Mouse (Mus musculus) NIH3T3 (cell line): ENCODE measurements around the gene Etnk2.

Source experiments
- DNase-seq: peaks from one replicate; pipeline ENCODE4 v3.0.0-alpha.2; 2012; ENCODE audit warnings: low read depth

Gene Etnk2

DNA sequence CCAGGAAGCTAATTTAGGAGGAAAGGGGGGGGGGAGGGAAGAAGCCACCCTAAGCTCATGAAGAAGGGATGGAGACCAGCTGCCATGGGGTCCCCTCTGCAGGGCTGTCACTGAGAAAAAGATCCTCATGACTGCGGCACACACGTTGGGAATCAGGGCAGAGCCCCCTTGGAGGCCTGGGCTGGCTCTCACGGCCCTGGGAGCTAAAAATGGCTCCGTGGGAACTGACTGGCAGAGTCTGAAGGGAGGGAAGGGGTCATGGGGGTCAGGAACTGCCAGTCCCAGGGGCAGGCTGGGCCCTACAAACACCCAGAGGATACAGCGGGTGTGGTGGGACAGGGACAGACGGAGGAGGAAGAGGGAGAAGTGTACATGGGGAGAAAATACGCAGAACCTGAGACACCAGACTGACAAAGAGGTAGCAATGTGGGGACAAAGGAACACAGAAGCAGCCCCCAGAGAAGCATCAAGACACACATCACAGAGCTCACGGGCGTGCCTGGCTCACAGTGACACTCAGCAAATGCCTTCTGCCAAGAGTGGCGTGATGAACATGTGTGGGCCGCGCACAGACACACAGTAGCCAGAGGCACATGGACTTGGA lies 19.3 kb downstream of the Etnk2 start:
- no peak for DNase-seq

DNA sequence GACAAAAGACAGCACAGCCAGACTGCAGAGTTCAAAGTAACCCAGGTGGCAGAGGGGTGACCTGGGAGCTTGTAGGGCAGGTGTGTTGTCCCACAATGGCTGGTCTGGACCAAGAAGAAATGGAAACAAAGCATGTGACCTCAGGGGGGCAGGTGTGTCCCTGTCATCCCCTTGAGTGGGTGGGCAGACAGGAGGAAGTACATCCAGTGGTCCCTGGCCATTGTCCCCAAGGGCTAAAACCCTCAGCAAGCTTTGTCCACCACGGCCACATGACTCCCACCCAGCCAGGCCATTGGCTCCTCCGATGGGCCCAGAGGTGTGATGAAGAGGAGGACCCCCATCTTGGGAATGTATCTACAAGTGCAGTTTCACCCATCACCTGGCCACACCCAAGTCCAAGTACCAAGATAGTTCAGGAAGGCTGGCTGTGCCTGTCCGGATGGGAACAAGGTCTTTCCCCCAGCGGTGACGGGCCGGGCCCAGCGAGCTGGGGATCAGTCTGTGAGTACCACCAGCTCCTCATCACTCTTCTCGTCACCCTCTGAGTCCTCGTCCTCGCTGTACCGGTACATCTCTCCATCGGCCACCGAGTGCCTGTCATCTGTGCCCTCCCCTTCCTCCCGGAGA lies 19.9 kb downstream of the Etnk2 start:
- DNase-seq, result no peak

DNA sequence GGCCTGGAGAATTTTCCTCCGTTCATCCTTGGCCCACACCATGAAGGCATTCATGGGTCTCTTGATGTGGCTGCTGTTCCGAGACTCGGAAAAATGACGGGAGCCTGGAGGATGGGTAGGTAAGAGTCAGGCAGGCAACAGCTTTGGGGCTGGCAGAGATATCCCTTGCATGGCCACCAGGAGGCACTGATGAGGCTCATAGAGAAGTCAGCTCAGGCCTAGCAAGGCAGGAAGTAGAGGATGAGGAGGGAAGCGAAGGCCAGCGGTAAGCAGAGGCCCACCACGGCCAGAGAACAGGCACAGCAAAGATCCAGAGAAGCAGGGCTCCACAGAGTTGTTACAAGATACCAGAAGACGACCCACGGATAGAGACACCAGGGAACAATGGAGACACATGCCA lies 22.1 kb downstream of the Etnk2 start:
- peak; percentile 70 for DNase-seq

DNA sequence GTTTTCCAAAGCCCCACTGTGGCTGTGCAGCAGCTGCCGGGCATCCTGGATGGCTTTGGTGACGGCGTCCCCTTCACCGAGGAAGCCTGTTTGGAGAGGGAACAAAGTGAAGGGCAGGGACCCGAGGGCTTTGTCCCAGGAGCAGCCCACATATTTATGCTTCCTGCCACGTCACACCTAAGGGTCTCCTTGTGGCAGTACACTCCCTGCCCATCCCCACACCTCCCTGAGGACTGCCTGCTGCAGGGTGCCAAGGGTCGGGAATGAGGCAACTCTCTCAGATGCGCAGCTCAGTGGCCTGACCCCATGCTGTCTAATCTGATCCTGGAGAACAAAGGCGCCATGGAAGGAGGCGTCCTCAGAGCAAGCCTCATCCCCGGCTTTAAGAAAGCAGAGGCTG lies 22.8 kb downstream of the Etnk2 start:
- no peak for DNase-seq

DNA sequence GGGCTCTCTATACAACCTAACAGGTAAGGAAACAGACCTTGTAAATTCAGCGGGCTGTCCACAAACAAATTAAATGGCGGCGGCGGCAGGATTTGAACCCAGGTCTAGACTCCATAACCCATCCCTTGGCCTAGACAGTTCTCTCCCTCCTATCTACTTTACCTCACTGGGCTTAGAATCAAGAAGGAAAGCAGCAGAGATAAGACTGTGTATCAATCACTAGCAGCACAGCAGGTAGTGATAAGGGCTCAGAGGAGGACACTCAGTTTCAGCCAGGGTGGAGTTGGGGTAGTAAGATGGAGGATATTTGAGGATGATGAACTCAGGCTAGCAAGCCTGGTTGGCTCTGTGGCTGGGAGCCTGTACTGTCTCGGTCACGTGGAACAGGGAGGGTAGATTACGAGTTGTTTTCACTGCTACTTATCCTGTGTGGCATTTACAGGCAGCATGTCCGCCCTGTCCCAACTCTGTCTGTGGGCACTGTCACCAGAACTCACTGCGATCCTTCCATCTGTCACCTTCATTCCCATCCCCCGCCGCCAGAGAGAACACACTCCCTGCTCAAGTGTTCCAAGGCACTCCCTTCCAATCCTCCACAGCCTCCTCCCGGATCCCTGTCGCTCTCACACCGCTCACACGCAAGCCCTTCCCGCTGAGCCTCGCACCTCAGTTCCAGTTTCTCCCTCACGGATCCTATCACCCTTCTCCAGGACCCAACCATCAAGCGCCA lies 24.3 kb downstream of the Etnk2 start:
- DNase-seq, result no peak

DNA sequence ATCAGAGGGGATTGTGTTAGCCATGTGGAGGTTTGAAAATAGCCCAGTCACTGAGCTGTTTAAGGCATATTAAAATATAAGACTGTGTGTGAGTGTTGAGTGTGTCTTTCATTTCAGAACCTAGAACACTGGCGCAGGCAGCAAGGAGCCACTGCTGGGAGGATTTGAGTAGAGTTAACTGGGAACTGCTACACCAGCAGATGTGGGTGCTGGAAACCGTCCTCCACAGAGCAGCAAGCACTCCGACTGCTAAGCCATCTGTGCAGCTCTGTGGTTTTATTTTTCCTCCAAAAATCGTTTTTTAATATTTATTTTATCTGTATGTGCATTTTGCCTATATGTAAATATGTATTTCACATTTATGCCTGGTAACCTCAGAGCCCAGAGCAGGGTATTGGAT lies 31.3 kb downstream of the Etnk2 start:
- no peak for DNase-seq

DNA sequence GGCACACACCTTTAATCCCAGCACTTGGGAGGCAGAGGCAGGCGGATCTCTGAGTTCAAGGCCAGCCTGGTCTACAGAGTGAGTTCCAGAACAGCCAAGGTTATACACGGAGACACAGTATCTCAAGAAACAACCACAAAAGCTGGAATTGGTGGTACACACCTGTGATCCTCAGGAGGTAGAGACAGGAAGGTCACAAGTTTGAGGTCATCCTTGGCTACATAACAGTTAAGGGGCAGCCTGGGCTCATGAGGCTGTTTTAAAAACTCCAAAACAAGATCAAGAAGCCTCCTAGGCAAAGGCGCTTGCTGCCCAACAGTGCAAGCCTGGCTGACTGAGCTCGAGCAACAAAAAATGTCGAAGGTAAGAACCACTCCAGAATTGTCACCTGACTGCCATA lies 33.3 kb downstream of the Etnk2 start:
- no peak for DNase-seq

DNA sequence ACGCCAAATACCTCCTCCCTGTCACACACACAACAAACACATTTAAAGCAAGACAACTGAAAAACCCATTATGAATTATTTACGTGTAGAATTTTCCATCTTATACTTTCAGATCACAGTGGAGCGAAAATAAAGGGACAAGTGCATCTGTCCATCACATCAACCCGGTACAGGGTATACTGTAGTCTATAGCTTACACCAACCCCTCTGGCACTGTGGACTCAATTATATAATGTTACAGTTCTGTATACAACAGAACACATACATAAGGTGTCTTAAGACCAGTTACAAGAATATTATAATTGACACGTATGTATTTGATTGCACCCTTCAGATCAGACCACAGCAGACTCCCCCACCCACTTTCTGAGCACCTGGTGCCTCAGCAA lies 33.7 kb downstream of the Etnk2 start:
- no peak for DNase-seq

DNA sequence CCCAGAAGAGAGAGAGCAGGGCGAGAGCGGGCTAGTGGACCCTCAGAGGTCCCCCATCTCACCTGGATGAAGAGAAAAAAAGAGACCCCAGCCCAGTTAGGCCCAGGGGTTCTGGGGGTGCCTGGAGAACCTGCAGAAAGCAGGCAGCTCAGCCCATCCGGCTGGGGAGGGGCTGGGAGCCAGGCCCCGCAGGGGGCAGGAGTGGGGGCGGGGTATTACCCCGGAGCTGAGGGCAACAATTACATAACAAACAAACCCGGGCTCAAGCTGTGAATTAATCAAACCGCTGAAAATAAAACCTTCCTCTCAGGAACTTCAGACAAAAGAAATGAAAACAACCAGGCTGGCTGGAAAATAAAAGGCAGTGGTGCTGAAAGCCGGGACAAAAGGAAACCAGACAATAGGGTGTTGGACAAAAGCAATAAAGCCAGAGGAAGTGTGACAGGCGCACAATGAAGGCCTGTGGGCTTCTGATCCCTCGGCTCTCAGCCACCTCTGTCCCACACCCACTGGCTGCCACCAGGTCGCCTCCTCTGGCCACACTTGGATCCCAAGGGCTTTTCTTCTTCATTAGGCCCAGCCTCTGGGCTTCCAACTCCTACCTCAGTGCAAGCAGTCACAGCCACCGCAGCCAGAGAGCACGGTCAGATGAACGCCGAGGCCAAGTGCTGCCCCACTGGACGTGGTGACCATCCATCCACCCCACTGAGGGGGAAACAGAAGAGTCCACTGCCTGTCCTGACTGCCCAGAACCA lies 34.3 kb downstream of the Etnk2 start:
- no peak for DNase-seq

DNA sequence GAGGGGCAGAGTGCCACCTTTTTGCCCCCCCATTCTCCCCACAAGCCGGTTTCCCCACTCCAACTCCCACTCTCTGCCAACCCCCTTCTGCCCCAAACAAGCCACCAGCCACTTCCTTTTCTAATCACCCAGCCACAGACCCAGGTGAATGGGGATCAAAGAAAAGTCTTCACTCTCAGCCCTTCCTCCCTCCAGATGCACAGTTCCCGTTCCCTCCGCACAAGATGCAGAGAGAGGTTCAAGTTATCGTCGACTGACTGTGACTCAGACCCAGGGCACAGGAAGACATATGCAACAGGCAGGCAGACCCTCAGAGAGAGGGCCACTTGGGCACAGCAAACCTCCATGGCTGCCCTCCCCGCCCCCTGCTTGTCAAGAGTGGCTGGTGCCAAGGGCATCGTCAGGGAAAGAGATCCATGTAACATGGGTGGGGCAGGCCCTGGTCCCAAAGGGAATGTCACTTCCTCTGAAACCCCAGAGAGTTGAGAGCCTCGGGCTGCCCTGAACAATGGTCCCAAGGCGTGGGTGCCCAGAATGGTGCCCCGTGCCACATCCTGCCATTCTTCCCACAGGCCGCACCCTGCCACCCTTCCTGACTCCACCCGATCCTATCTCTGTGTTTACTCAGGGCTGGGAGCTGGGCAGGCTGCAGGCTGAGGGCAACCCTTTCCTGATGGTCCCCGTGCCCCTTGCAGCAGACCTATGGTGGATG lies 36.8 kb downstream of the Etnk2 start:
- DNase-seq, result no peak

DNA sequence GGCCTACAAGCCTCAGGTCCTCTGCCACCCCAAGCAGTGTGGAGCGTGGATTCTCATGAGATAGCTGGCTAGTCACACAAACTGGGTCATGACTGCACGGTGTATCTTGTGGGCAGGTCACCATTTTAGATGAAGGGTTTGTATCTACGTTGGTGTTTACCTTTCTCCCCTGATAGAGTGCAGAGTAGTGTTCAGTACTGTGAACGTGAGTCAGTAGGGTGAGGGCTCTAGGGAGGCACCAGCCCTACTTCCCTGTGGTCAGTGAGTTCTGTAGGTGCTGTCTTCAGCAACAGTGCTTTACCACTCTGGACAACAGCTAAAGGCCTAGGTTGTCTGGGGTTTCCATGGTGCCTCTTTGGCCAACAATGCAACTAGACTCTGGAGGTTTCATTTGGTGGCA lies 40.6 kb downstream of the Etnk2 start:
- DNase-seq, result no peak

DNA sequence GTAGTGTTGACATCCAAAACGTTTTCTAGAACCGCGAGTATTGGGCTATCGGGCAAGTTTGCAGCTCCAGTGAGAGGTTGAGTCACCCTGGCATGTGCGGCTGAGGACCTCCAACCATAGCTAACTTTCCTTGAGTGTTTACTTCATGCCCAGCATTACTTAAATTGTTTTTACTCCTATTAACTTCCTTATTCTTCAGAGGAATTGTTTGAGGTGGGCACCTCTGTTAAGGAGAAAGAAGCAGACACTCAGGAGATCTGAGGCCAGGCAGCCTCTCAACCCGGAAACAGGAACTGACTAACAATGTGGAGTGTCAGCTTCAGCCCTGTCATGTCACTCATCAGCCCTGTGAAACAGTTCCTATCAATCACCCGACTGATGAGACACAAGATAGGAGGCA lies 43.2 kb downstream of the Etnk2 start:
- no peak for DNase-seq

DNA sequence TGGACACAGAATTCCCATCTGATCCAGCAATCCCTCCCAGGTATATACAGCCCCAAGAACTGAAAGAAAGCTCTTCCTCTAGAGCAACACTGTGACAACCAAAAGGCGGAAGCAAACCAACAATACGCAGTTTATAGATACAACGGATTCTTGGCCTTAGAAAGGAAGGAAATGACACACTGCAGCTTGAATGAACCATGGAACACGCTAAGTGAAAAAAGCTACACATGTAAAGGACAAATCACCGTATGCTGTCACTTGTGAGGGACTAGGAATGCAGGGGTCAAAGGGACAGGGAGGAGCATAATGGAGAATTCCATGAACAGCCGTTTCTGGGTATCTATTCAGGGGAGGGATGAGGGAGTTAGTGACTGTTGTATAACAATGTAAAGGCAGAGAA lies 44.1 kb downstream of the Etnk2 start:
- no peak for DNase-seq

DNA sequence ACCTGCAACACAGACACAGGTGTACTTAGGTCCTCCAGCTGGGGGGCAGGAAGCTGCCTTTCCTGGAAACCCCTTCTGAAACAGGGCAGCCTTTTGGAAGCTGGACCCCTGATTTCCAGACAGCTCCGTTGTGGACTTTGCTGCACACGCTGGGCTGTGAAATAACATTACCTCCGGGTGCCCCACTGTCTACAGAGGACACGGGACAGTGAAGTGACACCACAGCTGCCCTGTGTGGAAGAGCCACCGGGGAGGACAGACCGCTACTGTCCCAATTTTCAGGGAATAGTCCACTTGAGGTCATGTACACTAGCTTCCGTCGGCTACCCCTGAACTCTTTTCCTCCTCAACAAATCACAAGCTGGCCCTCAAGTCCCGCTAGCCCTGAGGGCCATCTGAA lies 44.9 kb downstream of the Etnk2 start:
- no peak for DNase-seq

DNA sequence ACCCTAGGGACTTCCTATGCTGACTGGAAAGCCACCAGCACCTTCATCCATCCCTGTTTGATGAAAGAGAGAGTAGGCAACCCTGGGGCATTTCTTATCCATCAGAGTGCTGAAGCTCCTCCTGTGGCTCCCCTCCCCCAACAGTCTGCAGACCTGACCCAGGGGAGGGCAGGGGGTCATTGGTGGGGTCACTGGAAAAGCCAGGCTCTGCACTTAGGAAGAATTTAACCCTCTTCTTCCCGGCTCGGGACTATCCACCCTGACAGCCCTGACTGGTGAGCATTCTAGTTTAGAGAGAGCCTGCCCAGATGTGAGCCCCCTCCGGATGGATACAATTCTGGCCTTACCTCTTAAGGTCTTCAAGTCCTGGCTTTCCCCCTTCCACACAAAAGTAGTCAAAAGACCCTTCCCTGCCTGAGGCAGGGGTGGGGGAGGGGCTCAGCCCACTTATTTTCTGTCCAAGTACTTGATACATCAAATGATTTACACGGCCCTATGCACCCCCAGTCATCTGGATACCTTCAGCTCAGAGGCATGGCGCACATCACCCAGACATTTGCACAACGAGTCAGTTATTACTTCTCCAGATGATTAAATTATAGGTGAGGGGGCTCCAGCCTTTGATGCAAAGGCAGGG lies 45.6 kb downstream of the Etnk2 start:
- DNase-seq, result no peak

DNA sequence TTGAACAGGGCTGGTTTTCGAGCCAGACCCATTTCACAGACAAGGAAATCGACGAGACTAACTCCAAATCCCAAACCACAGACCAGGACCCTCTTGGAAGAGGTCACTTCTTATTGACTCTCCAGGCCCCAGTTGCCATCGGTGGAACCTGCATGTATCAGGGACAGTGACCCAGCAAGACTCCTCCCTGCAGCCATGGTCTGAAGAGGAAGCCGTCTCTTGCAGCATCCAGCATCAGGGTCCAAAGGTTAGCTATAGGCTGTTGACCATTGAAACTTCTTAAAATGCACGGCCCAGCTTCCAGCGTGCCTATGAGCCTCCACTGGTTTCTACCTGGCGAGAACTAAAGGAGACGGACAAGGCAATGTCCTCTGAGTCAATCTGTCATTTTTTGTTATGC lies 46.4 kb downstream of the Etnk2 start:
- no peak for DNase-seq

DNA sequence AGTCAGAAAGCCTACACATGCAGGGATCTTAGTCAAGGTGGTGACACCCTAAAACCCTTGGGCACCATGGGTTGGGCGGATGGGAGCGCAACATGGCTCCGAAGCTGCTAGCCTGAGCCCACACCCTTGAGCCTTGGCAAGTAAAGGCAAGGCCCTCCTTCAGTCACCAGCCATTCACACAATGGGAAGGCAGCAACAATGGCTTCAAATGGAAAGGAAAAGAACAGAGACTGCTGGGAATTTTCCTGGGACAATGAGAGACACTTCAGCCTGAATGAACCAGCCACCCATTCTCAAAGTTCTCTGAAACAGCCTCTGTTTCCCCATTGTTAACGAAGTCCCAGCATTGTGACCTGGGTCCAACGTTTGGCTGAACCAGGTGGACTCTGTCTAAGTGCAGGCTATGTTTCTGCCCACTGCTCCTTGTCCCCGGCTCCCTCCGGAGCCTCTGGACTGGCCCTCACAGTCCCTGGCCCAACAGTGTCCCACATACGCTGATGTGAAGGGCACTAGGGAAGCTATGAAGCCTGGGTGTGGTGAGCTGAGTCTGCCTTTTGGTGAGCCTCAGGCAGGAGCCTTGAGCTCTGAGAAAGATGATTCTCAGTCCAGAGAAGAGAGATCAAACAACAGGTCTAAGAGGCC lies 48.3 kb downstream of the Etnk2 start:
- no peak for DNase-seq

DNA sequence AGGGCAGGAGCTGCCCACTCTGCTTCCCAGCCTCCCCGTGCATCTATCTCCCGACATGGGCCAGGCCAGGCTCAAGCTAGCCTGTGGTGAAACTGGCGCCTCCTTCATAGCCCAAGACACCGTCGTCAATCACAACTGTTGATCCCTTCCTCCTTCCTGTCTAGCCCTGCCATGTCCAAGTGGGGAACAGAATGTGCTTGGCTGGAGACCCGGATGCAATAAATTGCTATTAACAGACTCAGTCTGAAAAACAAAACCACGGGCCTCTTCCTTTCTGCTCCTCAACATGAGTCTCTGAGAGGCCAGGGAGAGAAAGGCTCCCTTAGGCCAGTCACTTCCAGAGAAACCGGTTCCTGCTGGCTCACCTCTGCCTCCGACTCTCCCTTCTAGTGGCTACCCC lies 49.6 kb downstream of the Etnk2 start:
- no peak for DNase-seq

DNA sequence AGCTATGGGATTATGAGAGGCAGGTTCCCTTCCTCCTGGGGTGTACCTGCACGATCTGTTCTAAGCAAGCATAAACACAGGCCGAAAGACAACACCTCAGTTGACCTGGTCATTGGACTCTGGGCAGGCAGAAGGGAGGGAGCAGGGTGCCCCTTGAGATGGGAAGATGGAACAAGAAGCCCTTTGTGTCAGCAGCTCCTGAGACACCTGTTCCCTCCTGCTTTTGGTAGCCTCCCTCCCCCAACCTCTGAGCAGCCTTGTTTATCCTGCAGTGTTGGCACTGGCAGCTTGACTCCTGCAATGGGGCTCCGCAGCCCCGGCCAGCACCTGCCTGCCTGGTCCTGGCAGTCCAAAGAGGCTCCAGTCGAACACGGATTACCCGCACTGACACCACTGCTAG lies 51.7 kb downstream of the Etnk2 start:
- no peak for DNase-seq

DNA sequence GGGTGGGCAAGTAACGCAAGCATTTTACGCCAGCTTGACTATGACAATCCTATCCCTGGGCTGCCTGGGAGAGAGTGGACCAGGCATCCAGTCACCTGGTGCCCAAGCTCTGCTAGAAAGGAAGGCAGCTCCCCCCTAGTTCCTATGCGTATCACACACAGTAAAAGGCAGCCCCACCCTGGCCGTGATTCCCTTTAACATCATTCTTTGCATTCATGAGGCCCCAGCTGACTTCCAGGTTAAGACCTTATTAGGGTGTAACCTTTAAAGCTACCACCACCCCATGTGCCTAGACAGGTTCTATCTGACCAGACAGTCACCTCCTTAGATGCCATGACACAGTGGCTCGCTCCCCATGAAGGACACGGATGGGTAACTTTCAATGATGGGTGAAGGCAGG lies 52.1 kb downstream of the Etnk2 start:
- DNase-seq, result no peak

DNA sequence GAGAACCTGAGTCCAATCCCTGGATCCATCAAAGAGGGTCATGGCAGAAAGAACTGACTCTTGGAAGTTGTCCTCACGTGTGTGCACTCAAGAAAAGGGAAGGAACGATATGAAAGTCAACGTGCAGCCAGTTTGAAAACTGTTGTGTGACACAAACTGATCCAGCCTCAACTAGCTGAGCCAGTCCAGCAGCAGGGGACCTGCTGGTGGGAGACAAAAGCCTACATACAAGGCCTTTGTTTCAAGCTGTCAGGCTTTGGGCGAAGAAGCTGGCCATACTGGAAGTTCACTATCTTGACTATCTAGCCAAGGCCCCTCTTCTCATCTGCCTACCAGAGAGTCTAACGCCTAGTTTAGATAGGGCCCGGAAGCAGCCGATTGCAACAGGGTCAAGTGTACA lies 53.1 kb downstream of the Etnk2 start:
- no peak for DNase-seq
